28 mouse cellular contexts compared by ENCODE assay signal in genomic region chr4:58291828-58292227, GRCm38 (mm10). TPM values are rescaled to one million over a fixed set of nuclear protein-coding genes. Genes with fewer than 3 reads are reported as not detected.
"Had no signal": no experiment of that assay in that cellular context is flagged by ENCODE, and none has a peak within 500 bp of the region (broad histone marks: within the 10 kb centered on the region; RNA-seq: fewer than 3 reads in every experiment).

No protein-coding gene starts in this region.

- H3K27ac ChIP-seq: heart, adult 2 months; heart, embryonic 13.5 days; heart, embryonic 15.5 days; hindbrain, embryonic 13.5 days; hindbrain, embryonic 15.5 days; hindbrain, postnatal 0 days; limb, embryonic 13.5 days; limb, embryonic 15.5 days; liver, embryonic 12.5 days had no signal

- H3K4me2 ChIP-seq: heart, embryonic 11.5 days; heart, embryonic 13.5 days; heart, embryonic 15.5 days; hindbrain, embryonic 13.5 days; hindbrain, embryonic 15.5 days; limb, embryonic 13.5 days; limb, embryonic 15.5 days; liver, embryonic 12.5 days had no signal

- H3K9ac ChIP-seq: heart, embryonic 13.5 days; heart, embryonic 15.5 days; hindbrain, embryonic 13.5 days; hindbrain, embryonic 15.5 days; limb, embryonic 13.5 days; limb, embryonic 15.5 days; liver, embryonic 12.5 days had no signal

- H3K36me3 ChIP-seq: heart, embryonic 13.5 days; heart, embryonic 15.5 days; hindbrain, embryonic 13.5 days; hindbrain, embryonic 15.5 days; limb, embryonic 13.5 days; limb, embryonic 15.5 days; liver, embryonic 12.5 days had no signal

- ATAC-seq: hindbrain, postnatal 0 days; intestine, embryonic 16.5 days; liver, embryonic 12.5 days had no signal

- DNase-seq: gastrocnemius, postnatal 14 days; gastrocnemius, postnatal 36 days; heart, adult 11 months; heart, adult 2 months; heart, postnatal 14 days; heart, postnatal 36 days; kidney, adult 11 months; kidney, adult 2 months; kidney, adult 9 months; kidney, postnatal 10 days; kidney, postnatal 25 days; kidney, postnatal 4 days; layer of hippocampus, adult 9-11 months; layer of hippocampus, postnatal 36 days; left cerebral cortex, postnatal 4 days had no signal

- H3K4me3 ChIP-seq: heart, adult 2 months; heart, embryonic 13.5 days; heart, embryonic 15.5 days; hindbrain, embryonic 13.5 days; hindbrain, embryonic 15.5 days; limb, embryonic 13.5 days; limb, embryonic 15.5 days; liver, embryonic 12.5 days had no signal

- H3K9me3 ChIP-seq: heart, embryonic 13.5 days; heart, embryonic 15.5 days; hindbrain, embryonic 13.5 days; hindbrain, embryonic 15.5 days; limb, embryonic 13.5 days; limb, embryonic 15.5 days; liver, embryonic 12.5 days had no signal

- H3K27me3 ChIP-seq: heart, embryonic 13.5 days; heart, embryonic 15.5 days; hindbrain, embryonic 13.5 days; hindbrain, embryonic 15.5 days; limb, embryonic 13.5 days; limb, embryonic 15.5 days; liver, embryonic 12.5 days had no signal

- H3K4me1 ChIP-seq: hindbrain, embryonic 13.5 days; hindbrain, embryonic 15.5 days; limb, embryonic 15.5 days; liver, embryonic 12.5 days had no signal

RNA-seq across cellular contexts. Expression of gene Musk, which starts 6.1 kb away (rescaled TPM):
- total RNA-seq: hematopoietic stem cell, adult 5-6 weeks; liver, adult 2 months had no signal
- polyA plus RNA-seq: heart, embryonic 11.5 days; heart, embryonic 15.5 days; heart, postnatal 0 days; liver, adult 2 months had no signal
